Mouse (Mus musculus) c-Kit-positive CD71-positive TER-119-negative erythroid progenitor cells, embryonic 14.5 days (primary cell): ENCODE results near the gene Actn2.

Experiments
- DNase-seq: peaks from one replicate; pipeline ENCODE4 v3.0.0-alpha.2; 2013; ENCODE audit warnings: low read depth

Actn2 gene

GRCm38 (mm10) chr13:12255911-12256705 lies 84.5 kb downstream of the Actn2 start:
- no peak for DNase-seq

GRCm38 (mm10) chr13:12250496-12250895 lies 90.1 kb downstream of the Actn2 start:
- peak; percentile 27 for DNase-seq

- DNase-seq = no peak
Observed at GRCm38 (mm10) chr13:12249195-12249898, 91.2 kb downstream of the Actn2 start.

- DNase-seq = no peak
Observed at GRCm38 (mm10) chr13:12245938-12246337, 94.6 kb downstream of the Actn2 start.

DNA sequence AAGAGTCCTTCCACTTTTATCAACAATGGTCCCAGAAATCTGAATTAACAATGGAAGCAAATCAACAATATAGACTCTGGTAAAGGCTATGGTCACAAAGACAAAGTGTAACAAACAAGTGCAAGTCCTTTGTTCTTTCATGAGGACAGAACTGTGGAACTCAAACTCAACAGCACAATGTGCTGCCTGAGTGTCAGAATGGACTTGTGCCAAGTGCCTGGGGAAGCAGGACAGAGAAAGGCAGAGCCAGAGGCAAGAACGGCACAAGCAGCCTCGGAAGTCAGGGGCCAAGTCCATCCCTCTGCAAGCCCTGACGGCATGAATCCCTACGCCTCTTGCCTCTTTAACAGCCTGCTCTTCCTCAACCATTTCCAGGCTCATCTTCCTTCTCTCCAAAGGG lies 96.6 kb downstream of the Actn2 start:
- no peak for DNase-seq

- no peak for DNase-seq
Observed at GRCm38 (mm10) chr13:12232141-12232540, 108.4 kb downstream of the Actn2 start.

- no peak for DNase-seq
Observed at GRCm38 (mm10) chr13:12228248-12228647, 112.3 kb downstream of the Actn2 start.

- DNase-seq = no peak
Observed at GRCm38 (mm10) chr13:12227606-12228005, 113.0 kb downstream of the Actn2 start.
